Mouse (Mus musculus): ENCODE data around the gene Glp2r. TPM values are rescaled to one million over a fixed set of nuclear protein-coding genes. Genes with fewer than 3 reads are reported as not detected.

Gene Glp2r
- polyA plus RNA-seq, 1 experiment from 2014 or later = 4.0 TPM

DNA sequence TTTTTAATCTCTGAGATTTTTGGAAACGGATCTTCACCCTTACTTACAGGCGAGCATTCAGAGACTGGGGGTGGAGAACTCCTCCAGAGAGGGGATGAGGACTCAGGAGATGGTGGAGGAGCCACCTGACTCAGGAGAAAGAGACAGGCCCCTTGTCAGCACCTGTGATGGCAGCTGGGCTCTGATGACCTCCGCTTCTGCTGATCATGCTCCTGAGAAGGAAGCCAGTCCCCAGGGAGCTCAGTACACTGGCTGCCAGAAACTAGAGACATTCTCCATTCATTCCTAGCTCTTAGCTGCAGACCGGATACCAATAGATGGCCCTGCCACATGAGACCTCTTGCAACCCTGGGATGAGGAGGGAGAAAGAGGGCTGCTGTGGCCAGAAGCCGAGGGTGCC, 128.1 kb downstream of the Glp2r start:
- Histone ChIP-seq H3K4me3 (replicated peaks) (no peak overlapping the region), H3K9ac (no peak overlapping the region), H3K27ac (no peak overlapping the region), H3K4me2 (replicated peaks) (no peak overlapping the region), H3K4me1 (replicated peaks) (no peaks in the 10 kb centered on the region), H3K9me3 (no peaks in the 10 kb centered on the region), H3K36me3 (no peaks in the 10 kb centered on the region), H3K27me3 (replicated peaks) (no peaks in the 10 kb centered on the region)
- no peak for ATAC-seq
- WGBS = 74% methylated on average over 5 of the region's 5 CpGs

DNA sequence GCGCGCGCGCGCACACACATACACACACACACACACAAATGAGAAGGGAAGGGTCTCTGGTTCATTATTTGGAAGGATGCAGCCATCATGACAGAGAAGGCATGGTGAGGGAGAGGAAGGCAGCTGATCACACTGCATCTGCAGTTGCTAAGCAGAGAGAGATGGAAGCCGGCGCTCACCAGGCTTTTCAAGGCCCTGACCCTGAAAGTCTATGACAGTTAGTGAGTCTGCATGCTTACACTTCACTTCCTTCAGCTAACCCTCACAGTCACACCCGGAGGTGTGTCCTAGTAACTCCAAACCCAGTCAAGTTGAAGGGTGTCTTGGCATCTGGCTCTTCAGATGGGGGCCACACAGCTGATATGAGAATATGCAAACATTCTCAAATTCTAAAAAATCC, 128.5 kb downstream of the Glp2r start:
- Histone ChIP-seq H3K4me3 (replicated peaks) (no peak overlapping the region), H3K27ac (no peak overlapping the region), H3K4me2 (replicated peaks) (no peak overlapping the region), H3K27me3 (replicated peaks) (no peaks in the 10 kb centered on the region), H3K9me3 (no peaks in the 10 kb centered on the region), H3K36me3 (no peaks in the 10 kb centered on the region), H3K9ac (no peak overlapping the region), H3K4me1 (replicated peaks) (no peaks in the 10 kb centered on the region)
- ATAC-seq = no peak
- WGBS = 93% methylated on average over 8 of the region's 8 CpGs

DNA sequence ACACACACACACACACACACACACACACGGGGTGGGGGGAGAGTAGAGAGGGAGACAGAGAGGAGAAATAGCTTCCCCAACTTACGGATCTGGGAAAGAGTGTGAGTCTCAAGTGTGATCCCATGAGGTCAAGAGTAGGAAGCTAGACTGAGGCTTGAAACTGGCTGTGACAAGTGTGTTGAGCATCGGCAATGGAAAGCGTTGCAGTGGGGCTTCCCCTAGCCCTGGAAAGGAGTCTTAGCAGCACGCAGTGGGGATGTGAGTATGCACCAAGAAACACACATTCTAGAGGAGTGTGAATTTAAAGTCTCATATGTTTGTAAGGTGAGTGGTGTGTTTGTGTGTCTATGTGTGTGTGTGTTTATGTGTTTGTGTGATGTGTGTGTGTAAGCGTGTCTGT, 130.7 kb downstream of the Glp2r start:
- Histone ChIP-seq H3K9ac (no peak overlapping the region), H3K4me3 (replicated peaks) (no peak overlapping the region), H3K27ac (no peak overlapping the region), H3K4me1 (replicated peaks) (no peaks in the 10 kb centered on the region), H3K9me3 (no peaks in the 10 kb centered on the region), H3K27me3 (replicated peaks) (no peaks in the 10 kb centered on the region), H3K4me2 (replicated peaks) (no peak overlapping the region), H3K36me3 (no peaks in the 10 kb centered on the region)
- ATAC-seq = no peak
- 86% methylated on average over 6 of the region's 6 CpGs for WGBS

DNA sequence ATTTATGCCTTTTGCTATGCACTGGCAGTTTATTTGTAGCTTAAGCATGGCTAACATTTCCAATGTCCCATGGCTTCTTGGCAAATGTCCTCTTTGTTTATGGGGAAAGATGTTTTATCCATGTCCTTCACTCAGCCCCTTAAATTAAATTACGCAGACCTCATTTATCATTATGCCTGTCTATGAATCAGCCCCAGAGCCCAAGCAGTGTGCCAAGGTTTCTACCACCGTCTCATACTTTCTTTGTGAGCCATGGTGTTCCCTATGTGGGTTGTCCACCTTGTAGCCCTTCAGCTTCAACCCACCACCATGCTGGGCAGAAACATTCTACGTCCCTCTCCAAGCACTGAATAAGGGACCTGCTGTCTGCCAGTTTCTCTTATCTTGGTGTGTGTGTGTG, 132.6 kb downstream of the Glp2r start:
- no peak overlapping the region for H3K4me2 ChIP-seq (replicated peaks)
- no peaks in the 10 kb centered on the region for H3K9me3 ChIP-seq
- no peaks in the 10 kb centered on the region for H3K27me3 ChIP-seq (replicated peaks)
- ATAC-seq = no peak
- no peak overlapping the region for H3K4me3 ChIP-seq (replicated peaks)
- H3K9ac ChIP-seq = no peak overlapping the region
- WGBS = 83% methylated on average over 3 of the region's 3 CpGs
- H3K4me1 ChIP-seq (replicated peaks) = no peaks in the 10 kb centered on the region
- H3K36me3 ChIP-seq = no peaks in the 10 kb centered on the region
- no peak overlapping the region for H3K27ac ChIP-seq

DNA sequence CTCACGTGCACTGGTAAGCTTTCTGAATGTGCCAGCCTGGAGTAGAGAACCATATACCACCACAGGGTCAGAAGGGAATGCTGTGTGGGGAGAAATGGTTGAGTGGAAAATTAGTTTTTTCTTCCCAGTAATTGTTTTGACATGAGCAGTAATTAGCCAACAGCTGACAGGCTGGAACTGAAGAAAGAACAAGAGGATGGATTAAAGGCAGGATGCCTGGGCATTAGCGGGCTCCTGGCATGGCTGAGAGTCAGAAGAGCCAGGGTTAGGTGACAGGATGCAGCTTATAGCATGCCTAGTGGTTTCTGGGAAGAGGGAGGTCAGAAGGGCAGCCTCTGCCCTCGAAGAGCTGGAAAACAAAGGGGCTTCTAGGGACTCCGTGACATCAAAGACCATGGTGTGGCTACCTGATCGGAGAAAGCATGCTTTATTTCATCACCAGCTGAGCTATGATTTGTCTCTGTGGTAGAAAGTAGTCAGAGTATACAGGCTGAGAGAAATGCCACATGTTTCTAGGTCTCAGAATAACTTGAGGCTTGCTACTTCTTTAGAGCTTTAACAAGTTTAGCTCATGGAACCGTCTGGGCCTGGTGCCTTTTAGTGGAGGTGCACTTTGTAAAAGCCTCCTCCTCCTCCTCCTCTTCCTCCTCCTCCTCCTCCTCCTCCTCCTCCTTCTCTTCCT, 133.9 kb downstream of the Glp2r start:
- Histone ChIP-seq H3K4me3 (replicated peaks) (no peak overlapping the region), H3K4me2 (replicated peaks) (no peak overlapping the region), H3K27me3 (replicated peaks) (no peaks in the 10 kb centered on the region), H3K36me3 (no peaks in the 10 kb centered on the region), H3K9ac (no peak overlapping the region), H3K9me3 (no peaks in the 10 kb centered on the region), H3K4me1 (replicated peaks) (no peaks in the 10 kb centered on the region), H3K27ac (no peak overlapping the region)
- 63% methylated on average over 6 of the region's 6 CpGs for WGBS
- ATAC-seq = no peak

DNA sequence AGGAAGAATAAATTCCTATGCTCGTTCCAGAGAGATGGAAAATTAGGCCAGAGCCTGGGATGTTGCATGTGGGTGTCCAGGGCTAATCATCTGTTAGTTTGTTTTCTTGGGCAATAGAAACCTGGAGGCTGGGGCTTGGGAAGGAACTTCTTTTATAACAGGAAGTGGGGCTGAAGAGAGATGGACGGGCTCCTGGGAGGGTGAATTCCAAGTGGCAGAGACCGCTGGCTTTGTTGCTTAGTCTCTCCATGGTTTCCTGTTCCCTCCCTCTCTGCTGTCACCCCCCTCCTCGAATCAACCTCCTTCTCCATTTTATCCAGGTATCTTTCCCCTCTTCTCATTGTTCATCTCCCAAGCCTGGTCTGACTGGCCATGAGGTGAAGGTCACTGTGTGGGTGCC, 134.8 kb downstream of the Glp2r start:
- no peak for ATAC-seq
- Histone ChIP-seq H3K27ac (no peak overlapping the region), H3K4me3 (replicated peaks) (no peak overlapping the region), H3K27me3 (replicated peaks) (no peaks in the 10 kb centered on the region), H3K36me3 (no peaks in the 10 kb centered on the region), H3K4me1 (replicated peaks) (no peaks in the 10 kb centered on the region), H3K9me3 (no peaks in the 10 kb centered on the region), H3K4me2 (replicated peaks) (no peak overlapping the region), H3K9ac (no peak overlapping the region)
- 45% methylated on average over 4 of the region's 4 CpGs for WGBS

DNA sequence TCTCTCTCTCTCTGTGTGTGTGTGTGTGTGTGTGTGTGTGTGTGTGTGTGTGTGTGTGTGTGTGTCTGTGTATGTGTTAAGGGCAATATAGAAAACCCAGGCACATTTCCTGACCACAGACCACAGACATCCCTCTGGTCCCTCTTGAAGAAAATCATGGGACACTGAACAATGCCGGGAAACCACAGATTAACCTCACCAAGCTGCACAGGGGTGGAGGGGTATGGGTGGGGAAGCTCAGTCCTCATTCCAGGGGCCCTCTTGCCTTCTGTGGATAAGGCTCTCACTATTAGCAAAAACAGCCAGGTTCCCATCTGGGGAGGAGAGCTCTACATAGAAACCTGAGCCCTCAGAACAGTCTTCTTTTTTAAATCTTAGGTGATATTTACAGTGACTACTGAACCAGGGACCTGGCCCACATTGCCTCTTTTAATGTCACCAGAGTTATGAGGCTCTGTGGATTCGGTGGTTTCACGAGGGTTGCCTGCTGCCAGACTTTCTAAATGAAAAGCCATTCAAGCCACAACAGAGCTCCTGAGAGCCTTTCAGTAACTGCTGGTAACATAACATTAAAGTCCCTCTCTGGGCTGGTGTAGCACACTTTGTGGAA, 137.2 kb downstream of the Glp2r start:
- Histone ChIP-seq H3K4me2 (replicated peaks) (no peak overlapping the region), H3K9me3 (no peaks in the 10 kb centered on the region), H3K4me3 (replicated peaks) (no peak overlapping the region), H3K36me3 (no peaks in the 10 kb centered on the region), H3K4me1 (replicated peaks) (no peaks in the 10 kb centered on the region), H3K27me3 (replicated peaks) (no peaks in the 10 kb centered on the region), H3K9ac (no peak overlapping the region), H3K27ac (no peak overlapping the region)
- no peak for ATAC-seq
- WGBS = 61% methylated on average over 3 of the region's 3 CpGs

DNA sequence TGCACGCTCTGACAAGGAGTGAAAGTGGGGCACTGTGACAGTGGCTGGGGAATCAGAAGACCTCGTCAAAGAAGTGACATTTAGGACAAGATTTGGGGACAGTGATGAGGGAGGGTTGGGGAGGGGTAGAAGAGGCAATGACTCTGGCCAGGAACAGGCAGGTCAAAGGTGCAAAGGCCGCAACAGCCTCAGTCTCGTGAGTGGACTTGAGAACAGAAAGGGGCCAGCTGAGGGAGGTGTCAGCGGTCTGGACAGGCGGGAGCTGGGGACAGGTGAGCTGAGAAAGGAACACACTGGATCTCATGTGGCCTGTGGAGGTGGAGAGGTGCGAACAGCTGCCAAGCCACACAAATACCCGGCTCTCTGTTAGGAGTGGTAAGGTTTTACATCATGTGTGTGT, 138.0 kb downstream of the Glp2r start:
- 81% methylated on average over 8 of the region's 8 CpGs for WGBS
- no peaks in the 10 kb centered on the region for H3K36me3 ChIP-seq
- ATAC-seq = no peak
- no peaks in the 10 kb centered on the region for H3K4me1 ChIP-seq (replicated peaks)
- no peak overlapping the region for H3K4me2 ChIP-seq (replicated peaks)
- no peak overlapping the region for H3K27ac ChIP-seq
- no peaks in the 10 kb centered on the region for H3K27me3 ChIP-seq (replicated peaks)
- no peaks in the 10 kb centered on the region for H3K9me3 ChIP-seq
- no peak overlapping the region for H3K4me3 ChIP-seq (replicated peaks)
- H3K9ac ChIP-seq = no peak overlapping the region

DNA sequence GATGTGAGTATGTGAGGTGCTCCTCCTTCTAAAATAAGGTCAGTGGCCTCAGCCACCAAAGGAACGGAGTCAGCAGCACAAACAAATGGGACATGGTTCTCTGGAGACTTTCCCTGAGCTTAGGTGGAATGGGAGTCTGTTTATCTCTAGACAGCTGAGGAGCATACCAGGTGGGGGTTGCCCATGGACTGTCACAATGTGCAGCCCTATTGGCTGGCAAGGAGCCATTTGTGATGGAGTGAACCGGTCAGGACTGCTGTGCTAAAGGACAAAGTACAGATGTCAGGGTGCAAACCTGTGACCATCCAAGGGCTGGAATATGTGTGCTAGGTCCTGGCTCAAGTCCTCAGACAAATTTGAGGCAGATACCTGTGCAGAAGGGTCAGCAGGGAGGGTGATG, 142.4 kb downstream of the Glp2r start:
- Histone ChIP-seq H3K9ac (no peak overlapping the region), H3K4me3 (replicated peaks) (no peak overlapping the region), H3K4me1 (replicated peaks) (no peaks in the 10 kb centered on the region), H3K9me3 (no peaks in the 10 kb centered on the region), H3K27ac (no peak overlapping the region), H3K27me3 (replicated peaks) (no peaks in the 10 kb centered on the region), H3K4me2 (replicated peaks) (no peak overlapping the region), H3K36me3 (no peaks in the 10 kb centered on the region)
- 61% methylated on average over 2 of the region's 2 CpGs for WGBS
- no peak for ATAC-seq

DNA sequence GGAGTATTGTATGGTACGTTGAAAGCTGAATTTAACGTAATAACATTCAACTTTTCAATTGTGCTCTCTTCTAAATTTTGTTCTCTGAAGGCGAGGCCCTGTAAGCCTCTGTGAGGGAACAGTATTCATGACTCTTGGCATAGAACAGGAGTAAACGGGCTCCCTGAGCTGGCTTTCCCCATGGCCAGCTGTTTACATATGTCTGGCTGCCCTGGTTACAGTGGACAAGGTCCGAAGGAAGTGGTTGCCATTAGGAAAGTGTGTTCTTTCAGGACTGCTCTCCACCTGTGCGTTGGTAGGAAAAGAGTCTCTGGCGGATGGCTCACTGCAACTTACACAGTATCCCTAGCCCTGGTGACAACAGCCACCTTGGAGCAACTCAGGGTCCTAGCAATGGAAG, 143.8 kb downstream of the Glp2r start:
- 79% methylated on average over 7 of the region's 7 CpGs for WGBS
- no peaks in the 10 kb centered on the region for H3K9me3 ChIP-seq
- no peak for ATAC-seq
- H3K36me3 ChIP-seq = no peaks in the 10 kb centered on the region
- H3K4me1 ChIP-seq (replicated peaks) = no peaks in the 10 kb centered on the region
- no peak overlapping the region for H3K9ac ChIP-seq
- H3K27ac ChIP-seq = no peak overlapping the region
- H3K4me2 ChIP-seq (replicated peaks) = no peak overlapping the region
- no peaks in the 10 kb centered on the region for H3K27me3 ChIP-seq (replicated peaks)
- H3K4me3 ChIP-seq (replicated peaks) = no peak overlapping the region

DNA sequence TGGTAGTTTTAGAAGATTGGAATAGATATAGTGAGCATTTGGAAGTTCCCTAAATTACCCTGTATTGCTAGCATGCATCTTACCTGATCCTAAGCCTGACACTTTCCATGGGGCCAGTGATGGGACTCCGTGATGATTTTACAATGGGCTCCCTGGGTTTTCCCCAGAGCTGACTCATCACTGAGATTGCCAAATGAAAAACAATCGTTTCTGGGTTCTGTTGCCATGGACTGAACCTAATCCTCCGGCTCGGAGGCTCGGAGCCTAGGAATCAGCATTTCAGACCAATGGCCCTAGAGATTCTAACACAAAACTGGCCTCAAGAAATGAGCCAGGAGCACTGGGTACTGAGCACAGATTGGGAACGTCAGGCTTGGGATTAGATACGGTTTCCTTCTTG, 148.6 kb downstream of the Glp2r start:
- Histone ChIP-seq H3K4me2 (replicated peaks) (no peak overlapping the region), H3K9me3 (no peaks in the 10 kb centered on the region), H3K27ac (no peak overlapping the region), H3K4me3 (replicated peaks) (no peak overlapping the region), H3K4me1 (replicated peaks) (no peaks in the 10 kb centered on the region), H3K9ac (no peak overlapping the region), H3K27me3 (replicated peaks) (no peaks in the 10 kb centered on the region), H3K36me3 (no peaks in the 10 kb centered on the region)
- ATAC-seq = no peak
- WGBS = 85% methylated on average over 7 of the region's 7 CpGs

DNA sequence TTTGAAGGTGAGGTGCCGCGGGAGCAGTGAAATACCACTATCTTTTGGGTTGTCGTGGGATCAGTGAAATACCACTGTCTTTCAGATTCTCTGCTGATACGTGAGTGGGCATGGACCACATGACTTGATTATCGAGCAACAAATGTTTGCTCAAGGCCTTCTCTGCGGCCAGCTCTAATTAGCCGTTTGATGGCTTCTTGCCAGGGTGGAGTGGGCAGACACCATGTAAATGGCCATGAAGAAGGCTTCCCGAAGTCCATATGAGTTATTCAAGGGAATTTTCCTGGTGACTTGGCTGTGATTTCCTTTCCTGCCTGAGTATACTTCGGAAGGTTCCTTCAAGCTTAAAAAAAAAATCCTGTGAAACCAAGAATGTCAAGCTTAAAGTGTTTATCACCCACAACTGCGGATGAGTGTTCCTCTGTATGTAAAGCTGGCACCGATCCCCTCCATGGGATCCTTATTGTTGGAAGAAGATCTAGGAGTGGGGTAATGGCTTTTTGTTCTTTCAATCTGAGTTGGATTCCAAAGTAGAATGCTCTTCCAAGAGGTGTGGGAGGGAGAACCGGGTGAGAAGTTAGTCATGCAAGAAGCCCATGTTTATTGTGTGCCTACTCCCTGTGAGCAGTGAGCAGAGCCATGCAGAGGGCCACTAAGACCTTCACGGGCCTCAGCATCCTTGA, 154.3 kb downstream of the Glp2r start:
- Histone ChIP-seq H3K27ac (no peak overlapping the region), H3K4me2 (replicated peaks) (no peak overlapping the region), H3K9ac (no peak overlapping the region), H3K4me3 (replicated peaks) (no peak overlapping the region), H3K36me3 (no peaks in the 10 kb centered on the region), H3K4me1 (replicated peaks) (no peaks in the 10 kb centered on the region), H3K27me3 (replicated peaks) (no peaks in the 10 kb centered on the region), H3K9me3 (no peaks in the 10 kb centered on the region)
- WGBS = 78% methylated on average over 13 of the region's 13 CpGs
- no peak for ATAC-seq

All from intestine, embryonic 15.5 days (tissue).